Mouse (Mus musculus) forebrain, embryonic 11.5 days (tissue): Measurements from ENCODE around the gene L3mbtl3. TPM values are rescaled to one million over a fixed set of nuclear protein-coding genes. Genes with fewer than 3 reads are reported as not detected.

Experiments
- ATAC-seq: fragments of 200-750 bp; cut with Nextera tagmentation; replicated peaks from 2 replicates; pipeline ENCODE4 v1.8.0; 2017; ENCODE audit warnings: moderate TSS enrichment; ENCODE audit not compliant: low FRiP score
- DNase-seq: peaks from one replicate; pipeline ENCODE4 v3.0.0-alpha.2; 2017; ENCODE audit warnings: low spot score
- H3K27ac ChIP-seq: fragments of 300-500 bp; sonication (generic); 2 replicates; pipeline ENCODE4 v1.5.1; 2014; ENCODE audit warnings: low read depth, low read length
- H3K27me3 ChIP-seq: fragments of 300-500 bp; sonication (generic); 2 replicates; pipeline ENCODE4 v1.6.1; 2014; ENCODE audit warnings: mild to moderate bottlenecking, low read length, mixed read lengths; ENCODE audit not compliant: control insufficient read depth, insufficient read depth
- H3K36me3 ChIP-seq: fragments of 300-500 bp; sonication (generic); 2 replicates; pipeline ENCODE4 v1.6.1; 2014; ENCODE audit warnings: mild to moderate bottlenecking, low read length, moderate library complexity, mixed read lengths; ENCODE audit not compliant: control insufficient read depth, insufficient read depth
- H3K4me1 ChIP-seq: fragments of 300-500 bp; sonication (generic); replicated peaks from 2 replicates; pipeline ENCODE4 v1.6.1; 2014; ENCODE audit warnings: low read length, mixed read lengths; ENCODE audit not compliant: control insufficient read depth, insufficient read depth
- H3K4me2 ChIP-seq: fragments of 300-500 bp; sonication (generic); 2 replicates; pipeline ENCODE4 v1.6.1; 2014; ENCODE audit warnings: low read depth, mild to moderate bottlenecking, low read length, moderate library complexity, mixed read lengths; ENCODE audit not compliant: severe bottlenecking
- H3K4me3 ChIP-seq: fragments of 300-500 bp; sonication (generic); 2 replicates; pipeline ENCODE4 v1.5.1; 2014; ENCODE audit warnings: low read depth, low read length
- H3K9ac ChIP-seq: fragments of 300-500 bp; sonication (generic); 2 replicates; pipeline ENCODE4 v1.6.1; 2014; ENCODE audit warnings: low read length
- H3K9me3 ChIP-seq: fragments of 300-500 bp; sonication (generic); 2 replicates; pipeline ENCODE4 v1.6.1; 2016; ENCODE audit warnings: low read length, mixed read lengths; ENCODE audit not compliant: control insufficient read depth
- WGBS: fragments of 180-500 bp; shearing (Covaris S2); extraction: QIAGEN DNeasy Blood & Tissue Kit; methylation state at CpG from one replicate; pipeline ENCODE4 v1.1.7; 2014; 5-methylcytosine and 5-hydroxymethylcytosine counted together
- polyA plus RNA-seq: library from polyadenylated mRNA; unstranded; fragments of >200 nt; fragmentation: Nextera tagmentation; extraction: Ambion mirVana; gene quantifications from 2 replicates; pipeline ENCODE4 v1.2.1, GENCODE M21; 2014

L3mbtl3 gene
- polyA plus RNA-seq, 1 experiment from 2014 or later = 23.2 TPM

DNA sequence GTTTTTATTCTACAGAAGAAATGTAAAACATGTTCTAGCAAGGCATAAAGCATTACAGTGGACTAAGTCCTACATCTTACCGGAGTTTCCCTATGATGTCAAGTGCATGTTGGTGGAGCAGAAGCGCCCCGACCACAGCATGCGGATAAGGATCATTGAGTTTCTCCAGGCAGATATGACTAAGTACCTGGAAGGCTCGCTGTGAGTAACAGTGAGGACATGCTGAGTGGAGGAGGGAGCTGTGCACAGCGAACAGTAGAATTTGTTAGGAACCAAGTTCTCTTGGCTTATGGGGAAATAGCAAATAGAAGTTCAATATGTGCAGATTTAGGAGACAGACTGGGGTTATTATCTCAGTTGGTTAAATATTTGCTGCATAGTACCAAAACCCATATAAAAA, 131.3 kb downstream of the L3mbtl3 start:
- Histone ChIP-seq H3K36me3 (no peaks in the 10 kb centered on the region), H3K27ac (no peak overlapping the region), H3K4me2 (no peak overlapping the region), H3K4me3 (no peak overlapping the region), H3K9me3 (no peaks in the 10 kb centered on the region), H3K4me1 (no peaks in the 10 kb centered on the region), H3K9ac (no peak overlapping the region), H3K27me3 (no peaks in the 10 kb centered on the region)
- WGBS = 91% methylated on average over 6 of the region's 6 CpGs
- DNase-seq = no peak
- no peak for ATAC-seq

DNA sequence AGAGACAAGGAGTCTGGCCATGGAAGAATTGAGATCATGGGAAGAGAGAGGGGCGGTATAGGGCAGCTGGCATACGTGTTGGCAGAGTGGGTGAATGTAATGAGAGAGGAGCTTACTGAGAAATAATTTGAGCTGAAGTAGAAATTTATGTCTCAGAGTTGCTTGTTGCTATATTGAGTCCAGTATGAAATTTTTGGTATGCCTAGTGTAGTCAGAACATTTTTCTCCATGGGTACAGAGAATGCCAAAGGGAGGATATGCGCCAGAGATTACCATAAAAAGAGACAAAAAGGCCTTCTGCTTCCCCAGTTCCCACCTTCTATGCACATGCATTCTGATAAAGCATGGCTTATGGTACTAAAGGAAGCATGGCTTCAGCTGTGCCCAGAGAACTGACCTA, 132.6 kb downstream of the L3mbtl3 start:
- Histone ChIP-seq H3K36me3 (no peaks in the 10 kb centered on the region), H3K9me3 (no peaks in the 10 kb centered on the region), H3K27ac (no peak overlapping the region), H3K4me2 (no peak overlapping the region), H3K4me1 (no peaks in the 10 kb centered on the region), H3K27me3 (no peaks in the 10 kb centered on the region), H3K9ac (no peak overlapping the region), H3K4me3 (no peak overlapping the region)
- DNase-seq (no peak), ATAC-seq (no peak)
- WGBS = 84% methylated on average over 3 of the region's 3 CpGs

DNA sequence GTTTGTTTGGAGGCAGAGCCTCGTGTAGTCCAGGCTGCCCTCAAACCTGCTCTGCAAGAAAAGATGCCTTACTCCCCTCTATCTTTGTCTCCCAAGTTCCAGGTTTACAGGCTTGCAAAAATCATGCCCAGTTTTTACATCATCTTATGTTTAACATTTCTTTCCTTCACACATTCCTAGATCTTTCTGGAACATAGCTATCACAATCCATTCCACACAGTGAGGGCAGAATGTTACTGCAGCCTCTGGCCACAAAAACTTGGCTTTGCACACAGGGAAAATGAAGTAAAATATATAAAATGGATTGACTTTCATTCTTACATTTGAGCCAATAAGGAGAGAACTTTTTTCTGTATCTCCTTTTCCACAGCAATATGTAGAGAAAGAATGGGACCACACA, 136.7 kb downstream of the L3mbtl3 start:
- no peak for DNase-seq
- no peak overlapping the region for H3K4me2 ChIP-seq
- no peaks in the 10 kb centered on the region for H3K27me3 ChIP-seq
- no peaks in the 10 kb centered on the region for H3K4me1 ChIP-seq
- no peaks in the 10 kb centered on the region for H3K9me3 ChIP-seq
- WGBS = 78% methylated on average over 1 of the region's 1 CpGs
- no peak for ATAC-seq
- H3K9ac ChIP-seq = no peak overlapping the region
- no peak overlapping the region for H3K4me3 ChIP-seq
- H3K27ac ChIP-seq = no peak overlapping the region
- H3K36me3 ChIP-seq = no peaks in the 10 kb centered on the region

DNA sequence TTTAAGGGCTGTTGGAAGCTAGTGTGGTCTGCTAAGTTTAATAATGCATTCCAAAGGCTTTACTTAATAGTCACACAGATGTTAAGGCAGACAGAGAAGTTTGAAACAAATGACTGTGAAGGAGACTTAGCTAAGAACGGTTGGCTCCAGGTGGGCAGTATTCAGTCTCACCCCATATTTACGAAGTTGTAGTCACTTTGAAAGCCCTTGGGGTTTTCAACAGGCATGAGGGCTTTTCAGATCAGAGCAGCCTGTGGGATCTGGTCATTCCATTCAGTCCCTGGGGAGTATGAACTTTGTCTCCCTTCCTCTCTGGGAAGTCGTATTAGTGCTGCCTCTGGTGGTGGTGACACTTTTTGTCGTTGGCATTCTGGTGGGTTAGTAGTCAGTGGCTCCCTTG, 137.2 kb downstream of the L3mbtl3 start:
- Histone ChIP-seq H3K27ac (no peak overlapping the region), H3K4me2 (no peak overlapping the region), H3K4me3 (no peak overlapping the region), H3K9ac (no peak overlapping the region), H3K9me3 (no peaks in the 10 kb centered on the region), H3K36me3 (no peaks in the 10 kb centered on the region), H3K27me3 (no peaks in the 10 kb centered on the region), H3K4me1 (no peaks in the 10 kb centered on the region)
- no peak for ATAC-seq
- no peak for DNase-seq
- 57% methylated on average over 4 of the region's 4 CpGs for WGBS

DNA sequence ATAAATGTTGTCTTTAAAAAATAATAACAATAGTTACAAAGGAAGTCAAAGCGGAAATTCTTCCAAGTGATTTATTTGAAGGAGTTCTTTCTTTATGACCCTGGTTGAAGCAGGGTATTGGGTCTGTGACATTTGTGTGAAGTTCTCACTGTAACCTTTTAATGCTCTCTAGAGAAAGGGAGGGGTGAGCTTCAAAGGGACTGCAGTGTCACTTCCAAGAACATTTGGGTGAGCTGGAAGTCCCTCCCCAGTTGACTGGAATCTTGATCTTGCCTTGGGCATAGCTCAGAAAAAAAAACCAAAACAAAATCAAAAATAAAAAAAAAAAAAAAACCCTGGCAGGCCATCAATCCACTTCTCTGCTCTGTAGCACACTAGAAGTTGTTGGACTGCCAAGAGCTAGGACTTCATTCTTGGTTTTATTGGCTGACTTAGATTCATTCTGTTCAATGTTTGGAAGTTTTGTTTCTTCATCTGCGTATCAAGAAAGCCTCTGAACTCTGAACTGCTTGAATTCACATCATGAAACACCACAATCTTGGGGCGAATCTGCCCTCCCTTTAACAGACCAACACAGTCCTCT, 143.6 kb downstream of the L3mbtl3 start:
- Histone ChIP-seq H3K4me3 (no peak overlapping the region), H3K27ac (no peak overlapping the region), H3K9ac (no peak overlapping the region), H3K4me1 (no peaks in the 10 kb centered on the region), H3K27me3 (no peaks in the 10 kb centered on the region), H3K9me3 (no peaks in the 10 kb centered on the region), H3K4me2 (no peak overlapping the region), H3K36me3 (no peaks in the 10 kb centered on the region)
- WGBS = 89% methylated on average over 3 of the region's 3 CpGs
- no peak for ATAC-seq
- DNase-seq = no peak

DNA sequence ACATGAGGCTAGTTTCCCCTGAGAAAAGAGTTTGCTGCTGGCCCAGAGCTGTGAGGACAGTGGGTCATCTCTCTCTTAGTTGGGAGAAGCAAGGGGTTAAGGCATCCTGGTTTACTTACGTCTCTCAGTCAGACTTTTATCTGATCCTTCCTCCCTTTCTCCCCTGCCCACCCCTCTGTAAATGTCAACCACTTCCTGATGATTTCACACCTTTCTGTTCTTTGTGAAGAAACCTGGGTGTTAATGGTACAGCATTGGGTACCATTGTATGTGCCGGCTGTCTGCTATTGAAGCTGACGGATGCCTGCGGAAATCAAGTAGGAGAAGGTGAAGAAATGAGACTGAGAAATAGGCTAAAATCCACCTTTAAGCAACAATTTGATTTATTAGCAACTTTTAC, 146.3 kb downstream of the L3mbtl3 start, which contains the start of gene Samd3:
Samd3 (plus strand) TSS at position 220 of the 400 bp plus-strand sequence.
- Histone ChIP-seq H3K9me3 (no peaks in the 10 kb centered on the region), H3K4me3 (no peak within 1 kb of the TSS), H3K9ac (no peak within 1 kb of the TSS), H3K4me1 (no peaks in the 10 kb centered on the region), H3K27ac (no peak within 1 kb of the TSS), H3K4me2 (no peak within 1 kb of the TSS), H3K36me3 (no peaks in the 10 kb centered on the region), H3K27me3 (no peaks in the 10 kb centered on the region)
- DNase-seq (no peak), ATAC-seq (no peak)
- 77% methylated on average over 4 of the region's 4 CpGs for WGBS

DNA sequence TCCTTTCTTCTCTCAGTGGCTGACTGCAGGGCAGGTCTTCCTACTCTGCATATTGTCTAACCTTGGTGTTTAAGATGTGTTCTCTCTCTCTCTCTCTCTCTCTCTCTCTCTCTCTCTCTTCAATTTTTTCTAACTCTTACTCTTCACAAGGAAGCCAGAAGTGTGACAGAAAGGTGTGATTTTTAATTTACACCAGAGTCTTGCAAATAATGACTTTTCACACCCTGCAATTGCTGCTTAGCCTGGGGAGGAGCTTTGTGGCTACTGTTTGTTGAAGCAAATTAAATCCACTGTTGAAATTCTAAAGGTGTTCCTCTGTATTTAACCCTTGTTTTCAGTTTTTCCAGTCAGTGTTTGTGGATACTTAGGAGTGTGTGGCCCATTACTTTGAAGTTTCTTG, 147.6 kb downstream of the L3mbtl3 start:
- DNase-seq (no peak), ATAC-seq (no peak)
- H3K9ac ChIP-seq = no peak overlapping the region

DNA sequence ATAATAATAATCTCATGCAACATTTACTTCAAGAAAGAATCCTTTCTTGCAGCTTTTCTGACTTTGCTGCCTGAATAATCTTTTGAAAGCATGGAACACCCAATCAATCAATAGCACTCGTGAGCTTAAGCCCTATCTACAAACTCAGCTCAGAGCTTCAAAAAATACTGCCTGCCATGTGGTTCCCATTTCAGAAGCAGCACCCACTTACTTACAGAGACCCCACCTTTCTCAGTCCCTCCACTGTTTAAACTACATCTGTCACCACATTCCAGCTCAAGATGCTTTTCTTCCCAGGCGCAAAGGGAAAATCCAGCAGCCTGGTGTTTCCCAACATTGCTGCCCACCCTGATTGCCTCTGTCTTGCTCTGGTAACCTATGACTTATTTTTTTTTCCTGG, 149.0 kb downstream of the L3mbtl3 start:
- Histone ChIP-seq H3K27me3 (no peaks in the 10 kb centered on the region), H3K27ac (no peak overlapping the region)
- 78% methylated on average over 2 of the region's 2 CpGs for WGBS

More for the DNA sequence above, 147.6 kb downstream of the L3mbtl3 start:
- H3K27me3 ChIP-seq = no peaks in the 10 kb centered on the region
- H3K27ac ChIP-seq = no peak overlapping the region
- no peaks in the 10 kb centered on the region for H3K9me3 ChIP-seq
- H3K4me1 ChIP-seq = no peaks in the 10 kb centered on the region
- H3K4me2 ChIP-seq = no peak overlapping the region
- no peaks in the 10 kb centered on the region for H3K36me3 ChIP-seq
- no peak overlapping the region for H3K4me3 ChIP-seq

DNA sequence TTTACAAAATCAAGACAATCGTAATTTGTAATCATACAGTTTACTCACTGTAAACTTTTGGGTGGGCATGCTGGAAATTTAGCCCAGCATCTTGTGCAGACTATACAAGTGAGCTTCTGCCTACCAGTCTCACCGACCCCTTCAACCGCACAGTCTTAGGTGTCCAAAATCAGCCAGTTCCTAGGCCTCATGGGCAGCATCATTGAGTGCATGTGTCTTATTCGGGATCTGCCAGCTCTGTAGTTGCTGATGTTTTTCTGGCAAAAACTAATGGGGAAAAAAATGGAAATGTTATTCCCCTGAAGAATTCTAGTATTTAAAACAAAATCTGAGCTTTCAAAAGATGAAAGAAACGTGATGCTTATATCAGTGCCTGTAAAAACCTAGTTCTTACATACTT, 149.5 kb downstream of the L3mbtl3 start:
- no peaks in the 10 kb centered on the region for H3K27me3 ChIP-seq
- H3K9me3 ChIP-seq = no peaks in the 10 kb centered on the region
- H3K27ac ChIP-seq = no peak overlapping the region
- H3K4me3 ChIP-seq = no peak overlapping the region
- no peak overlapping the region for H3K4me2 ChIP-seq
- no peak overlapping the region for H3K9ac ChIP-seq
- no peak for DNase-seq
- no peaks in the 10 kb centered on the region for H3K4me1 ChIP-seq
- no peak for ATAC-seq
- 90% methylated on average over 5 of the region's 5 CpGs for WGBS
- H3K36me3 ChIP-seq = no peaks in the 10 kb centered on the region

More for the DNA sequence above, 149.0 kb downstream of the L3mbtl3 start:
- H3K9me3 ChIP-seq = no peaks in the 10 kb centered on the region
- no peak overlapping the region for H3K4me2 ChIP-seq
- H3K9ac ChIP-seq = no peak overlapping the region
- ATAC-seq (no peak), DNase-seq (no peak)
- H3K4me1 ChIP-seq = no peaks in the 10 kb centered on the region
- H3K36me3 ChIP-seq = no peaks in the 10 kb centered on the region
- no peak overlapping the region for H3K4me3 ChIP-seq
